Mouse (Mus musculus): Measurements from ENCODE around the gene Immp2l. TPM values are rescaled to one million over a fixed set of nuclear protein-coding genes. Genes with fewer than 3 reads are reported as not detected.

Immp2l gene
- polyA plus RNA-seq, 1 experiment from 2014 or later: 16.3 TPM

GRCm38 (mm10) chr12:41880833-41881232 lies 856.9 kb downstream of the Immp2l start:
- no peak overlapping the region for H3K4me3 ChIP-seq (replicated peaks; ENCODE audit: low read length)
- H3K36me3 ChIP-seq (ENCODE audit: control insufficient read depth, insufficient read depth, low read length): no peaks in the 10 kb centered on the region
- H3K4me2 ChIP-seq (ENCODE audit: low read depth, low read length): no peak overlapping the region
- H3K9me3 ChIP-seq (replicated peaks; ENCODE audit: control insufficient read depth, low read length): no peaks in the 10 kb centered on the region
- no peak overlapping the region for H3K9ac ChIP-seq (ENCODE audit: low read length)
- no peaks in the 10 kb centered on the region for H3K27me3 ChIP-seq (ENCODE audit: control insufficient read depth, insufficient read depth, low read length)
- ATAC-seq (ENCODE audit: insufficient read depth, low FRiP score): no peak
- H3K4me1 ChIP-seq (ENCODE audit: control insufficient read depth, insufficient read depth, low read length): no peaks in the 10 kb centered on the region
- 57% methylated on average over 3 of the region's 3 CpGs for WGBS
- H3K27ac ChIP-seq (ENCODE audit: low read length): no peak overlapping the region

- no peaks in the 10 kb centered on the region for H3K27me3 ChIP-seq (ENCODE audit: control insufficient read depth, insufficient read depth, low read length)
- H3K9ac ChIP-seq (ENCODE audit: low read length): no peak overlapping the region
- H3K4me1 ChIP-seq (ENCODE audit: control insufficient read depth, insufficient read depth, low read length): no peaks in the 10 kb centered on the region
- WGBS: 70% methylated on average over 1 of the region's 1 CpGs
- no peaks in the 10 kb centered on the region for H3K36me3 ChIP-seq (ENCODE audit: control insufficient read depth, insufficient read depth, low read length)
- no peak overlapping the region for H3K4me2 ChIP-seq (ENCODE audit: low read depth, low read length)
- H3K4me3 ChIP-seq (replicated peaks; ENCODE audit: low read length): no peak overlapping the region
- no peak overlapping the region for H3K27ac ChIP-seq (ENCODE audit: low read length)
- no peaks in the 10 kb centered on the region for H3K9me3 ChIP-seq (replicated peaks; ENCODE audit: control insufficient read depth, low read length)
- no peak for ATAC-seq (ENCODE audit: insufficient read depth, low FRiP score)
Observed at GRCm38 (mm10) chr12:41908011-41908410, 884.1 kb downstream of the Immp2l start.

GRCm38 (mm10) chr12:41911626-41912025 lies 887.7 kb downstream of the Immp2l start:
- H3K4me1 ChIP-seq (ENCODE audit: control insufficient read depth, insufficient read depth, low read length): no peaks in the 10 kb centered on the region
- no peak overlapping the region for H3K4me3 ChIP-seq (replicated peaks; ENCODE audit: low read length)
- H3K9me3 ChIP-seq (replicated peaks; ENCODE audit: control insufficient read depth, low read length): no peaks in the 10 kb centered on the region
- H3K9ac ChIP-seq (ENCODE audit: low read length): no peak overlapping the region
- WGBS: 82% methylated on average over 3 of the region's 3 CpGs
- no peak for ATAC-seq (ENCODE audit: insufficient read depth, low FRiP score)
- no peaks in the 10 kb centered on the region for H3K27me3 ChIP-seq (ENCODE audit: control insufficient read depth, insufficient read depth, low read length)
- H3K36me3 ChIP-seq (ENCODE audit: control insufficient read depth, insufficient read depth, low read length): no peaks in the 10 kb centered on the region
- no peak overlapping the region for H3K27ac ChIP-seq (ENCODE audit: low read length)
- H3K4me2 ChIP-seq (ENCODE audit: low read depth, low read length): no peak overlapping the region

- no peaks in the 10 kb centered on the region for H3K27me3 ChIP-seq (ENCODE audit: control insufficient read depth, insufficient read depth, low read length)
- no peak overlapping the region for H3K4me2 ChIP-seq (ENCODE audit: low read depth, low read length)
- no peak overlapping the region for H3K9ac ChIP-seq (ENCODE audit: low read length)
- H3K9me3 ChIP-seq (replicated peaks; ENCODE audit: control insufficient read depth, low read length): no peaks in the 10 kb centered on the region
- WGBS: 74% methylated on average over 2 of the region's 2 CpGs
- no peak for ATAC-seq (ENCODE audit: insufficient read depth, low FRiP score)
- no peaks in the 10 kb centered on the region for H3K4me1 ChIP-seq (ENCODE audit: control insufficient read depth, insufficient read depth, low read length)
- no peak overlapping the region for H3K4me3 ChIP-seq (replicated peaks; ENCODE audit: low read length)
- H3K27ac ChIP-seq (ENCODE audit: low read length): no peak overlapping the region
- no peaks in the 10 kb centered on the region for H3K36me3 ChIP-seq (ENCODE audit: control insufficient read depth, insufficient read depth, low read length)
Observed at GRCm38 (mm10) chr12:41937751-41938150, 913.9 kb downstream of the Immp2l start.

- H3K4me2 ChIP-seq (ENCODE audit: low read depth, low read length): no peak overlapping the region
- no peak overlapping the region for H3K4me3 ChIP-seq (replicated peaks; ENCODE audit: low read length)
- no peaks in the 10 kb centered on the region for H3K36me3 ChIP-seq (ENCODE audit: control insufficient read depth, insufficient read depth, low read length)
- WGBS: 83% methylated on average over 5 of the region's 5 CpGs
- no peaks in the 10 kb centered on the region for H3K9me3 ChIP-seq (replicated peaks; ENCODE audit: control insufficient read depth, low read length)
- no peak overlapping the region for H3K27ac ChIP-seq (ENCODE audit: low read length)
- no peaks in the 10 kb centered on the region for H3K27me3 ChIP-seq (ENCODE audit: control insufficient read depth, insufficient read depth, low read length)
- no peak for ATAC-seq (ENCODE audit: insufficient read depth, low FRiP score)
- no peak overlapping the region for H3K9ac ChIP-seq (ENCODE audit: low read length)
- no peaks in the 10 kb centered on the region for H3K4me1 ChIP-seq (ENCODE audit: control insufficient read depth, insufficient read depth, low read length)
Observed at GRCm38 (mm10) chr12:41941853-41942252, 918.0 kb downstream of the Immp2l start.

GRCm38 (mm10) chr12:41944079-41944672 lies 920.3 kb downstream of the Immp2l start:
- Histone ChIP-seq H3K9ac (ENCODE audit: low read length) (no peak overlapping the region), H3K9me3 (replicated peaks; ENCODE audit: control insufficient read depth, low read length) (no peaks in the 10 kb centered on the region), H3K4me2 (ENCODE audit: low read depth, low read length) (no peak overlapping the region), H3K27me3 (ENCODE audit: control insufficient read depth, insufficient read depth, low read length) (no peaks in the 10 kb centered on the region), H3K4me3 (replicated peaks; ENCODE audit: low read length) (no peak overlapping the region), H3K4me1 (ENCODE audit: control insufficient read depth, insufficient read depth, low read length) (no peaks in the 10 kb centered on the region), H3K27ac (ENCODE audit: low read length) (no peak overlapping the region), H3K36me3 (ENCODE audit: control insufficient read depth, insufficient read depth, low read length) (no peaks in the 10 kb centered on the region)
- WGBS: 83% methylated on average over 4 of the region's 4 CpGs
- no peak for ATAC-seq (ENCODE audit: insufficient read depth, low FRiP score)

- H3K4me2 ChIP-seq (ENCODE audit: low read depth, low read length): no peak overlapping the region
- no peak overlapping the region for H3K4me3 ChIP-seq (replicated peaks; ENCODE audit: low read length)
- H3K36me3 ChIP-seq (ENCODE audit: control insufficient read depth, insufficient read depth, low read length): no peaks in the 10 kb centered on the region
- H3K27ac ChIP-seq (ENCODE audit: low read length): no peak overlapping the region
- H3K9ac ChIP-seq (ENCODE audit: low read length): no peak overlapping the region
- H3K9me3 ChIP-seq (replicated peaks; ENCODE audit: control insufficient read depth, low read length): no peaks in the 10 kb centered on the region
- no peaks in the 10 kb centered on the region for H3K27me3 ChIP-seq (ENCODE audit: control insufficient read depth, insufficient read depth, low read length)
- H3K4me1 ChIP-seq (ENCODE audit: control insufficient read depth, insufficient read depth, low read length): no peaks in the 10 kb centered on the region
- no peak for ATAC-seq (ENCODE audit: insufficient read depth, low FRiP score)
Observed at GRCm38 (mm10) chr12:41946536-41946935, 922.6 kb downstream of the Immp2l start.

GRCm38 (mm10) chr12:41949409-41949808 lies 925.5 kb downstream of the Immp2l start:
- ATAC-seq (ENCODE audit: insufficient read depth, low FRiP score): no peak

GRCm38 (mm10) chr12:41949841-41950241 lies 926.0 kb downstream of the Immp2l start:
- Histone ChIP-seq H3K4me3 (replicated peaks; ENCODE audit: low read length) (no peak overlapping the region), H3K36me3 (ENCODE audit: control insufficient read depth, insufficient read depth, low read length) (no peaks in the 10 kb centered on the region), H3K27me3 (ENCODE audit: control insufficient read depth, insufficient read depth, low read length) (no peaks in the 10 kb centered on the region), H3K4me1 (ENCODE audit: control insufficient read depth, insufficient read depth, low read length) (no peaks in the 10 kb centered on the region), H3K9me3 (replicated peaks; ENCODE audit: control insufficient read depth, low read length) (no peaks in the 10 kb centered on the region), H3K9ac (ENCODE audit: low read length) (no peak overlapping the region), H3K27ac (ENCODE audit: low read length) (no peak overlapping the region), H3K4me2 (ENCODE audit: low read depth, low read length) (no peak overlapping the region)
- 86% methylated on average over 6 of the region's 6 CpGs for WGBS
- ATAC-seq (ENCODE audit: insufficient read depth, low FRiP score): no peak

More at GRCm38 (mm10) chr12:41949409-41949808, 925.5 kb downstream of the Immp2l start:
- no peak overlapping the region for H3K27ac ChIP-seq (ENCODE audit: low read length)
- H3K36me3 ChIP-seq (ENCODE audit: control insufficient read depth, insufficient read depth, low read length): no peaks in the 10 kb centered on the region
- H3K9me3 ChIP-seq (replicated peaks; ENCODE audit: control insufficient read depth, low read length): no peaks in the 10 kb centered on the region
- no peak overlapping the region for H3K4me3 ChIP-seq (replicated peaks; ENCODE audit: low read length)
- no peaks in the 10 kb centered on the region for H3K27me3 ChIP-seq (ENCODE audit: control insufficient read depth, insufficient read depth, low read length)
- WGBS: 75% methylated on average over 1 of the region's 1 CpGs
- no peak overlapping the region for H3K9ac ChIP-seq (ENCODE audit: low read length)
- H3K4me1 ChIP-seq (ENCODE audit: control insufficient read depth, insufficient read depth, low read length): no peaks in the 10 kb centered on the region
- H3K4me2 ChIP-seq (ENCODE audit: low read depth, low read length): no peak overlapping the region
